Mouse (Mus musculus): Measurements from ENCODE around the gene Rln1.

Rln1 gene

GRCm38 (mm10) chr19:29291532-29291931, 42.9 kb downstream of the Rln1 start:
- no peak for DNase-seq

DNA sequence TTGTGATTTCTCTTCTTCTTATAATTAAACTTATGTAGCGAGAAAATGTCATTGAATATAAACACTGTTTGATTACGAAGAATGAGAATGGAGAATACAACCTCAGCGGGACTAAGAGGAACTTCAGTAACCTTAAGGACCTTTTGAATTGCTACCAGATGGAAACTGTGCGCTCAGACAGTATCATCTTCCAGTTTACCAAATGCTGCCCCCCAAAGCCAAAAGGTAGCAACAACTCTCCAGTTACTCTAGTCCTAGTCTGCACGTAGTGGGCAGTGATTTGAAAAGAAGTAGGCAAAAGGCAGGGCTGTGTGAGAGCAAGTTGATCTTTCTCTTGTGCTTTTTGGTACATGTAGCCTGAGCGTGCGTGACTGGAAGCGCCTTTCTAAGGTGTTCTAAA, 46.6 kb downstream of the Rln1 start:
- DNase-seq: no peak

DNA sequence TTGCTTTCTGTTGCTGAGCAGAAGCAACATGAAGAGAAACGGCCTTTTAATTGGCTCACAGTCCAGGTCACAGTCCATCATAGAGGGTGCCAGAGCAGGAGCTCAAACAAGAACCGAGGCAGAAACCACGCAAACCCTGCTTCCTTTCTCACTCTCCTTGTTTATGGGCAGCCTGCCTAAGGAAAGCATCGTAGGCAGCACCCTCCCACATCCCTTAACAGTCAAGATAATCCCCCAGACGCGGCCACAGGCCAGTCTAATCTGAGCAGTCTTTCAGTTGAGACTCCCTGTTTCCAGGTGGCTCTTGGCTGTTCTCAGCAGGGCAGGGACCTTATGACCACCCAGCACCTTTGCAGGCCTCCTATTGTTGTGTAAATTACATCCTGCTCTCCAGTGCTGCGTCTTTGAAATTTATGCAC, 49.0 kb downstream of the Rln1 start:
- DNase-seq: no peak
